Mouse (Mus musculus): ENCODE measurements around the gene Sec61a2. TPM values are rescaled to one million over a fixed set of nuclear protein-coding genes. Genes with fewer than 3 reads are reported as not detected.

Sec61a2 gene
- polyA plus RNA-seq (2014; fragmentation: Nextera tagmentation; extraction: Ambion mirVana) = 45.2 and 52.9 TPM in 2 replicates

GRCm38 (mm10) chr2:5894843-5895570 is at the start of gene Sec61a2:
Sec61a2 (minus strand) TSS chr2:5895432.
- ATAC-seq (ENCODE audit: insufficient number of reproducible peaks, insufficient read depth, low FRiP score, low read depth) = peak; percentile 99
- Histone ChIP-seq H3K27me3 (ENCODE audit: control insufficient read depth, insufficient read depth, low read length) (no peaks in the 10 kb centered on the region), H3K27ac (replicated peaks in 1 of 2; ENCODE audit: control insufficient read depth in 1 of 2, insufficient read depth in 1 of 2, low read depth in 2 of 2, low read length in 2 of 2) (peak within 1 kb of the TSS; percentile 71 to 88), H3K9me3 (ENCODE audit: control insufficient read depth, low read length) (no peaks in the 10 kb centered on the region), H3K9ac (ENCODE audit: low read length) (peak within 1 kb of the TSS; percentile 95), H3K4me2 (ENCODE audit: low read length) (peak within 1 kb of the TSS; percentile 75), H3K4me3 (ENCODE audit: control insufficient read depth in 1 of 2, insufficient read depth in 1 of 2, low read depth in 1 of 2, low read length in 2 of 2) (peak within 1 kb of the TSS; percentile 75 to 86), H3K4me1 (ENCODE audit: control insufficient read depth in 2 of 2, insufficient read depth in 2 of 2, low read length in 2 of 2) (peaks cover 2 to 8% of the 10 kb centered on the region in 2 experiments; a peak in 3 of 4 replicates), H3K36me3 (ENCODE audit: control insufficient read depth, insufficient read depth, low read length) (peaks cover 26% of the 10 kb centered on the region)
- WGBS = under 1% methylated on average over 62 of the region's 62 CpGs

DNA sequence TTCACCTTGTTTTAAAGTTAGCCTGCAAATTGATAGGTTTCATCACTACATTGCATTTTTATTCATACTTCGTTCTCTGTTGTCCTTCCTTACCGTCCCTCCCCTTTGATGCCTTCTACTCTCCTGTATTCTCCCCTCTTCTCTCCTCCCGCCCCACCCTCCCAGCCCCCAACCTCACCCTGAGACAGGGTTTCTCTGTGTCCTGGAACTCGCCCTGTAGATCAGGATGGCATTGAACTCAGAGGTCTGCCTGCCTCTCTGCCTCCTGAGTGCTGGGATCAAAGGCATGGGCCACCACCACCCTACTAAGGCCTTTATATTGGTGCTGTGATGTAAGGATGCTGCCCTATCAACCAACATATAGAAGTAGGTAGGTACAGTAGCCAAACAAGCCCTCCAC is 47.8 kb upstream of the Sec61a2 start:
- peak overlapping the region; percentile 95 for H3K4me2 ChIP-seq (ENCODE audit: low read length)
- no peak for ATAC-seq (ENCODE audit: insufficient number of reproducible peaks, insufficient read depth, low FRiP score, low read depth)
- WGBS = 34% methylated on average over 4 of the region's 4 CpGs
- peak overlapping the region; percentile 56 to 61 for H3K4me3 ChIP-seq (ENCODE audit: control insufficient read depth in 1 of 2, insufficient read depth in 1 of 2, low read depth in 1 of 2, low read length in 2 of 2)
- H3K36me3 ChIP-seq (ENCODE audit: control insufficient read depth, insufficient read depth, low read length) = no peaks in the 10 kb centered on the region
- peak overlapping the region; percentile 80 for H3K9ac ChIP-seq (ENCODE audit: low read length)
- no peaks in the 10 kb centered on the region for H3K27me3 ChIP-seq (ENCODE audit: control insufficient read depth, insufficient read depth, low read length)
- H3K4me1 ChIP-seq (ENCODE audit: control insufficient read depth in 2 of 2, insufficient read depth in 2 of 2, low read length in 2 of 2) = peaks cover 2 to 3% of the 10 kb centered on the region in 2 experiments; a peak in 1 of 4 replicates
- no peak overlapping the region for H3K27ac ChIP-seq (replicated peaks in 1 of 2; ENCODE audit: control insufficient read depth in 1 of 2, insufficient read depth in 1 of 2, low read depth in 2 of 2, low read length in 2 of 2)
- no peaks in the 10 kb centered on the region for H3K9me3 ChIP-seq (ENCODE audit: control insufficient read depth, low read length)

DNA sequence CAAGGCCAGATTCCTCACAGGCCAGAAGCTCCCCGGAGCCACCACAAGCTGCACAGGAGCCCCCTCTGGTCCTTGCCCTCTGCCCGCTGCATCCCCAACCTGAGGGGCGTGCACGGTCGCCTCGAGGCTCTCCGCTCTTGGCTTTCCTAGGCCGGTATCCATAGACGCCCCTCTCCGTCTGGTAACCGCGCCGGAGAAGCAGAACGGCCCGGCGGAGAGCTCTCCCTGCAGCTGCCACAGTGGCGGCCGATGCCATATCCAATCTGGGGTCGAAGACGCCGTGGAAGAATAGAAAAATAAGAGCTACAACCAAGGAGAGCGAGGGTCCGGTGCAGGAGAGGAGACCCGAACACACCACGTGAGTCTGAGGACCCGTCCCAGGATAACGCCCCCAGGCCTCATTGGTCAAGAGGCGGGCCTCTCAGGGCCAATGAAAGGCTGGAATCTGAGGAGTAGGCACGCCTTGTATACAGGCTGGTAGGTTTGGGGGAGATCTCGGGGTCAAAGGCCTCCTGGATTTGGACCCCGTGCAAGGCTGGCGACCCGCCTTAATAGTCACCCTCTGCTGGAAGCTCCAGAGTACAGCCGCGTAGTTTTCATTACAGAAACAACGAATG is 47.3 kb upstream of the Sec61a2 start, which contains the start of gene Dhtkd1:
Dhtkd1 (minus strand) TSS at position 377 of the 617 bp plus-strand sequence.
- H3K4me2 ChIP-seq (ENCODE audit: low read length) = peak within 1 kb of the TSS; percentile 95
- under 1% methylated on average over 36 of the region's 36 CpGs for WGBS
- no peak within 1 kb of the TSS for H3K27ac ChIP-seq (replicated peaks in 1 of 2; ENCODE audit: control insufficient read depth in 1 of 2, insufficient read depth in 1 of 2, low read depth in 2 of 2, low read length in 2 of 2)
- peak within 1 kb of the TSS; percentile 80 for H3K9ac ChIP-seq (ENCODE audit: low read length)
- peak within 1 kb of the TSS; percentile 56 to 61 for H3K4me3 ChIP-seq (ENCODE audit: control insufficient read depth in 1 of 2, insufficient read depth in 1 of 2, low read depth in 1 of 2, low read length in 2 of 2)
- no peaks in the 10 kb centered on the region for H3K27me3 ChIP-seq (ENCODE audit: control insufficient read depth, insufficient read depth, low read length)
- no peaks in the 10 kb centered on the region for H3K36me3 ChIP-seq (ENCODE audit: control insufficient read depth, insufficient read depth, low read length)
- peak; percentile 84 for ATAC-seq (ENCODE audit: insufficient number of reproducible peaks, insufficient read depth, low FRiP score, low read depth)
- no peaks in the 10 kb centered on the region for H3K9me3 ChIP-seq (ENCODE audit: control insufficient read depth, low read length)
- H3K4me1 ChIP-seq (ENCODE audit: control insufficient read depth in 2 of 2, insufficient read depth in 2 of 2, low read length in 2 of 2) = peaks cover 2 to 3% of the 10 kb centered on the region in 2 experiments; a peak in 1 of 4 replicates

DNA sequence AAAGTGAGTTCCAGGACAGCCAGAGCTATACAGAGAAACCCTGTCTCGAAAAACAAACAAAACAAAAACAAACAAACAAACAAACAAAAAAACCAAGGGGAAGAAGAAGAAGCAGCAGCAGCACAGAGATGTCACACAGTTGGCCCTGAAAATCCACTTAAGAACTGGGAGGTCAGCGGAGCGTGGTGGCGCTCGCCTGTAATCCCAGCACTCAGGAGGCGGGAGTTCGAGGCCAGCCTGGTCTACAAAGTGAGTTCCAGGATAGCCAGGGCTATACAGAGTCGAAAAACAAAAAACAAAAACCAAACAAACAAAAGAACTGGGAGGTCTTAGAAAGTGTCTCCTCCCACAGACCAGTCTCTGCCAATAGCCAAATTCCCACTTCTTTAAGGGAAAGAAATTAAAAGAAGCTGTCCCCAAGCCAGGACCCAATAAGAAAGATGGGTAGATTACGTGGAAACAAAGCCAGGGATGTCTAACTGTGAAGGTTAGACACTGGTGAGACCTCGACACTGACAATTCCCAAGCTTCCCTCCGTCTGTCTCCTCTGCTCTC is 46.7 kb upstream of the Sec61a2 start:
- peak overlapping the region; percentile 80 for H3K9ac ChIP-seq (ENCODE audit: low read length)
- peaks cover 2 to 3% of the 10 kb centered on the region in 2 experiments; a peak in 1 of 4 replicates for H3K4me1 ChIP-seq (ENCODE audit: control insufficient read depth in 2 of 2, insufficient read depth in 2 of 2, low read length in 2 of 2)
- H3K27me3 ChIP-seq (ENCODE audit: control insufficient read depth, insufficient read depth, low read length) = no peaks in the 10 kb centered on the region
- H3K4me2 ChIP-seq (ENCODE audit: low read length) = peak overlapping the region; percentile 95
- H3K27ac ChIP-seq (replicated peaks in 1 of 2; ENCODE audit: control insufficient read depth in 1 of 2, insufficient read depth in 1 of 2, low read depth in 2 of 2, low read length in 2 of 2) = no peak overlapping the region
- H3K4me3 ChIP-seq (ENCODE audit: control insufficient read depth in 1 of 2, insufficient read depth in 1 of 2, low read depth in 1 of 2, low read length in 2 of 2) = peak overlapping the region; percentile 56 to 61
- no peaks in the 10 kb centered on the region for H3K9me3 ChIP-seq (ENCODE audit: control insufficient read depth, low read length)
- no peaks in the 10 kb centered on the region for H3K36me3 ChIP-seq (ENCODE audit: control insufficient read depth, insufficient read depth, low read length)
- 56% methylated on average over 11 of the region's 11 CpGs for WGBS
- ATAC-seq (ENCODE audit: insufficient number of reproducible peaks, insufficient read depth, low FRiP score, low read depth) = no peak

DNA sequence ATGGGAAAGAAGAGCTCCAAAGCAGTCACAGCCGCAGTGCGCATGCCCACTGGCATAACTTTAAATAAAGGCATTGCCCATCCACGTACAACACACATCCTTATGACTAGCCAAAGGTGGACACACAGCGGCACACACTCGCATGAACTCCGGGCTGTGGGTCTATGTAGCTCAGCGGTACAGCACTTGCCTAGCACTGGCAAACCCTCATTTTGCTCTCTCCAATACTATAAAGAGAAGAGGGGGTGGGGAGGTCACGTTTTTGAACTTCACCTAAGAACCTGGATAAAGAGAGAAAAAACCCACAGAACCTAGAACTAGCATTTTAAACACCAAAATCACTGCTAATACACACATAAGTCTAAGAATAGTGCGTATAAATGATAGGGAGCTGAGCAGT is 45.7 kb upstream of the Sec61a2 start:
- 91% methylated on average over 9 of the region's 9 CpGs for WGBS
- no peak for ATAC-seq (ENCODE audit: insufficient number of reproducible peaks, insufficient read depth, low FRiP score, low read depth)
- Histone ChIP-seq H3K4me3 (ENCODE audit: control insufficient read depth in 1 of 2, insufficient read depth in 1 of 2, low read depth in 1 of 2, low read length in 2 of 2) (no peak overlapping the region), H3K4me1 (ENCODE audit: control insufficient read depth in 2 of 2, insufficient read depth in 2 of 2, low read length in 2 of 2) (peaks cover 2 to 3% of the 10 kb centered on the region in 2 experiments; a peak in 1 of 4 replicates), H3K27me3 (ENCODE audit: control insufficient read depth, insufficient read depth, low read length) (no peaks in the 10 kb centered on the region), H3K27ac (replicated peaks in 1 of 2; ENCODE audit: control insufficient read depth in 1 of 2, insufficient read depth in 1 of 2, low read depth in 2 of 2, low read length in 2 of 2) (no peak overlapping the region), H3K9me3 (ENCODE audit: control insufficient read depth, low read length) (no peaks in the 10 kb centered on the region), H3K9ac (ENCODE audit: low read length) (no peak overlapping the region), H3K4me2 (ENCODE audit: low read length) (no peak overlapping the region), H3K36me3 (ENCODE audit: control insufficient read depth, insufficient read depth, low read length) (no peaks in the 10 kb centered on the region)

DNA sequence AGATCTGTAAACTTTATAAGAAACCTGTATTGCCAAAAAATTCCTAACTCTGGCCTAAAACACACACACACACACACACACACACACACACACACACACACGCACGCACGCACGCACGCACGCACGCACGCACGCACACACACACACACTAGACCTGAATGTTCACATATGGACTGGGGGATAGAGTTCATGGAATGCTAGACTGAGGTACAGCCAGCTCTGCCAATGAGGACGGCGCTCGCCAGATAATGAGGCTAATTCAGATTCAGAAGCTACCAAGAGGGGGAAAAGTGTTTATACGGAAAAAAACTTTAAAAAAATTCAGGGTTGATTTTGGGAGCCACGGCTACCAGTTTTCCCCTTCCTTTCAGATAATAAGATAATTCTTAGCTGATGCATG is 44.7 kb upstream of the Sec61a2 start:
- Histone ChIP-seq H3K27me3 (ENCODE audit: control insufficient read depth, insufficient read depth, low read length) (no peaks in the 10 kb centered on the region), H3K4me1 (ENCODE audit: control insufficient read depth in 2 of 2, insufficient read depth in 2 of 2, low read length in 2 of 2) (peaks cover 2 to 3% of the 10 kb centered on the region in 2 experiments; a peak in 1 of 4 replicates), H3K4me2 (ENCODE audit: low read length) (no peak overlapping the region), H3K36me3 (ENCODE audit: control insufficient read depth, insufficient read depth, low read length) (no peaks in the 10 kb centered on the region), H3K9ac (ENCODE audit: low read length) (no peak overlapping the region), H3K9me3 (ENCODE audit: control insufficient read depth, low read length) (no peaks in the 10 kb centered on the region), H3K27ac (replicated peaks in 1 of 2; ENCODE audit: control insufficient read depth in 1 of 2, insufficient read depth in 1 of 2, low read depth in 2 of 2, low read length in 2 of 2) (no peak overlapping the region), H3K4me3 (ENCODE audit: control insufficient read depth in 1 of 2, insufficient read depth in 1 of 2, low read depth in 1 of 2, low read length in 2 of 2) (no peak overlapping the region)
- WGBS = 85% methylated on average over 14 of the region's 14 CpGs
- ATAC-seq (ENCODE audit: insufficient number of reproducible peaks, insufficient read depth, low FRiP score, low read depth) = no peak

DNA sequence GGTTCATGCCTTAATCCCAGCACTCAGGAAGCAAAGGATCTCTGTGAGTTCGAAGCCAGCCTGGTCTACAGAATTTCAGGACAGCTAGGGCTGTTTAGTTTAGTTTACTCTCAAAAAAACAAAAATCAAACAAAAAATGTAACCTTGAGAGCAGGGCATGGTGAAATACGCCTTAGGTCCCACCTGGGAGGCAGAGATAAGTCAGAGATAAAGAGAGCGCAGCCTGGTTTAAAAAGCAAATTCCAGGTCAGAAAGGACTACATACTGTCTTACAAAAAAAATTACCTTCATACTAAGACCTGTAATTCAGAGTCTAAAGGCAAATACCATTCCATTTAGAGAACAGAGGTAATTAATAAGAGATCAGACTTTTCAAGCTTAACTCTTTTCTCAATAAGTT is 44.1 kb upstream of the Sec61a2 start:
- Histone ChIP-seq H3K36me3 (ENCODE audit: control insufficient read depth, insufficient read depth, low read length) (no peaks in the 10 kb centered on the region), H3K27me3 (ENCODE audit: control insufficient read depth, insufficient read depth, low read length) (no peaks in the 10 kb centered on the region), H3K9ac (ENCODE audit: low read length) (no peak overlapping the region), H3K4me1 (ENCODE audit: control insufficient read depth in 2 of 2, insufficient read depth in 2 of 2, low read length in 2 of 2) (peaks cover 2 to 3% of the 10 kb centered on the region in 2 experiments; a peak in 1 of 4 replicates), H3K4me3 (ENCODE audit: control insufficient read depth in 1 of 2, insufficient read depth in 1 of 2, low read depth in 1 of 2, low read length in 2 of 2) (no peak overlapping the region), H3K27ac (replicated peaks in 1 of 2; ENCODE audit: control insufficient read depth in 1 of 2, insufficient read depth in 1 of 2, low read depth in 2 of 2, low read length in 2 of 2) (no peak overlapping the region), H3K9me3 (ENCODE audit: control insufficient read depth, low read length) (no peaks in the 10 kb centered on the region), H3K4me2 (ENCODE audit: low read length) (no peak overlapping the region)
- WGBS = 80% methylated on average over 3 of the region's 3 CpGs
- ATAC-seq (ENCODE audit: insufficient number of reproducible peaks, insufficient read depth, low FRiP score, low read depth) = no peak

Measured in heart, embryonic 14.5 days (tissue).